Mouse (Mus musculus) MEL (cell line): ENCODE measurements around the gene Aff3. TPM values are rescaled to one million over a fixed set of nuclear protein-coding genes. Genes with fewer than 3 reads are reported as not detected.

Experiments used
- DNase-seq: peaks from one replicate; pipeline ENCODE4 v3.0.0; 2011; ENCODE audit warnings: low read depth, low spot score
- H3K27ac ChIP-seq: 2 replicates; pipeline ENCODE4 v1.5.1; 2012; ENCODE audit warnings: low read depth, mild to moderate bottlenecking, control low read depth, low read length, moderate library complexity; ENCODE audit not compliant: control insufficient read depth
- H3K27me3 ChIP-seq, 2 experiments: fragments of 150-350 bp in 1 of 2; sonication (generic) in 1 of 2; 2 replicates each; pipeline ENCODE4 v1.6.1; 2012; ENCODE audit warnings: low read length in 2 of 2, mild to moderate bottlenecking in 2 of 2, improper control_type of control experiment in 1 of 2, moderate library complexity in 1 of 2; ENCODE audit not compliant: insufficient read depth in 2 of 2, control insufficient read depth in 1 of 2
- H3K36me3 ChIP-seq, 2 experiments: 2 replicates each; pipeline ENCODE4 v1.6.1; 2012 to 2014; ENCODE audit warnings: low read length in 2 of 2, improper control_type of control experiment in 1 of 2, inconsistent platforms in 1 of 2, mild to moderate bottlenecking in 1 of 2; ENCODE audit not compliant: insufficient read depth in 2 of 2, control insufficient read depth in 1 of 2
- H3K4me1 ChIP-seq, 2 experiments: fragments of 150-350 bp in 1 of 2; sonication (generic) in 1 of 2; 2 replicates each; pipeline ENCODE4 v1.6.1; 2012; ENCODE audit warnings: low read length in 2 of 2, improper control_type of control experiment in 1 of 2, mild to moderate bottlenecking in 1 of 2; ENCODE audit not compliant: insufficient read depth in 2 of 2, control insufficient read depth in 1 of 2
- H3K4me3 ChIP-seq, 2 experiments: fragments of 150-350 bp in 1 of 2; sonication (generic) in 1 of 2; 2 replicates each; pipeline ENCODE4 v1.5.1; 2012; ENCODE audit warnings: low read depth in 2 of 2, low read length in 2 of 2, mild to moderate bottlenecking in 2 of 2, moderate library complexity in 2 of 2, control low read depth in 1 of 2, improper control_type of control experiment in 1 of 2; ENCODE audit not compliant: control insufficient read depth in 1 of 2, insufficient read depth in 1 of 2
- H3K79me2 ChIP-seq: 2 replicates; pipeline ENCODE4 v1.6.1; 2012; ENCODE audit warnings: mild to moderate bottlenecking, low read length, moderate library complexity; ENCODE audit not compliant: control insufficient read depth, poor library complexity, insufficient read depth
- H3K9ac ChIP-seq: 2 replicates; pipeline ENCODE4 v1.6.1; 2012; ENCODE audit warnings: low read depth, mild to moderate bottlenecking, control low read depth, low read length, moderate library complexity; ENCODE audit not compliant: control insufficient read depth, poor library complexity, severe bottlenecking
- H3K9me3 ChIP-seq: fragments of 150-350 bp; sonication (generic); replicated peaks from 2 replicates; pipeline ENCODE4 v1.6.1; 2012; ENCODE audit warnings: mild to moderate bottlenecking, low read length, improper control_type of control experiment, moderate library complexity; ENCODE audit not compliant: insufficient read depth
- BHLHE40 ChIP-seq: IDR thresholded peaks from 2 replicates; pipeline ENCODE4 v1.6.1; 2012; ENCODE audit warnings: low read depth, mild to moderate bottlenecking, inconsistent platforms, low read length, improper control_type of control experiment, borderline replicate concordance
- CHD1 ChIP-seq: IDR thresholded peaks from 2 replicates; pipeline ENCODE4 v1.6.1; 2012; ENCODE audit warnings: low read depth, mild to moderate bottlenecking, inconsistent platforms, low read length, improper control_type of control experiment
- CHD2 ChIP-seq: IDR thresholded peaks from 2 replicates; pipeline ENCODE4 v1.6.1; 2011; ENCODE audit warnings: low read length, improper control_type of control experiment
- ETS1 ChIP-seq: IDR thresholded peaks from 2 replicates; pipeline ENCODE4 v1.6.1; 2012; ENCODE audit warnings: low read depth, mild to moderate bottlenecking, inconsistent platforms, low read length, improper control_type of control experiment, moderate library complexity
- GABPA ChIP-seq: IDR thresholded peaks from 2 replicates; pipeline ENCODE4 v1.6.1; 2012; ENCODE audit warnings: low read depth, mild to moderate bottlenecking, inconsistent platforms, low read length, improper control_type of control experiment, moderate library complexity
- GATA1 ChIP-seq: IDR thresholded peaks from 2 replicates; pipeline ENCODE4 v1.6.1; 2011; ENCODE audit warnings: low read depth, low read length, improper control_type of control experiment
- HCFC1 ChIP-seq: IDR thresholded peaks from 2 replicates; pipeline ENCODE4 v1.6.1; 2012; ENCODE audit warnings: low read depth, mild to moderate bottlenecking, inconsistent platforms, low read length, improper control_type of control experiment, moderate library complexity
- JUND ChIP-seq: IDR thresholded peaks from 2 replicates; pipeline ENCODE4 v1.6.1; 2011; ENCODE audit warnings: low read depth, mild to moderate bottlenecking, improper control_type of control experiment, low read length
- KAT2A ChIP-seq: conservative IDR thresholded peaks from 2 replicates; pipeline ENCODE4 v1.6.1; 2012; ENCODE audit warnings: low read depth, low read length, improper control_type of control experiment, inconsistent platforms
- MAFK ChIP-seq: IDR thresholded peaks from 2 replicates; pipeline ENCODE4 v1.6.1; 2011; ENCODE audit warnings: low read depth, mild to moderate bottlenecking, low read length, improper control_type of control experiment, borderline replicate concordance
- MAX ChIP-seq: IDR thresholded peaks from 2 replicates; pipeline ENCODE4 v1.6.1; 2011; ENCODE audit warnings: low read length, improper control_type of control experiment
- MAZ ChIP-seq: IDR thresholded peaks from 2 replicates; pipeline ENCODE4 v1.6.1; 2012; ENCODE audit warnings: low read depth, mild to moderate bottlenecking, inconsistent platforms, low read length, improper control_type of control experiment
- MEF2A ChIP-seq: IDR thresholded peaks from 2 replicates; pipeline ENCODE4 v1.6.1; 2014; ENCODE audit warnings: low read depth, mild to moderate bottlenecking, inconsistent platforms, low read length, improper control_type of control experiment; ENCODE audit not compliant: poor library complexity, insufficient replicate concordance, severe bottlenecking; ENCODE audit errors: extremely low read depth
- MXI1 ChIP-seq: IDR thresholded peaks from 2 replicates; pipeline ENCODE4 v1.6.1; 2011; ENCODE audit warnings: mild to moderate bottlenecking, low read depth, low read length, improper control_type of control experiment
- MYB ChIP-seq: IDR thresholded peaks from 2 replicates; pipeline ENCODE4 v1.6.1; 2011; ENCODE audit warnings: mild to moderate bottlenecking, low read depth, low read length, improper control_type of control experiment
- MYC ChIP-seq: IDR thresholded peaks from 2 replicates; pipeline ENCODE4 v1.6.1; 2011; ENCODE audit warnings: low read depth, mild to moderate bottlenecking, low read length, improper control_type of control experiment, moderate library complexity
- NELFE ChIP-seq: IDR thresholded peaks from 2 replicates; pipeline ENCODE4 v1.6.1; 2011; ENCODE audit warnings: low read depth, low read length, improper control_type of control experiment
- NRF1 ChIP-seq: IDR thresholded peaks from 2 replicates; pipeline ENCODE4 v1.6.1; 2014; ENCODE audit warnings: low read depth, mild to moderate bottlenecking, inconsistent platforms, low read length, improper control_type of control experiment, moderate library complexity; ENCODE audit not compliant: poor library complexity, insufficient read depth, severe bottlenecking
- POLR2A ChIP-seq, 2 experiments: IDR thresholded peaks; 2 replicates each; pipeline ENCODE4 v1.6.1; 2011 to 2012; ENCODE audit warnings: low read length in 2 of 2, mild to moderate bottlenecking in 2 of 2, control low read depth in 1 of 2, improper control_type of control experiment in 1 of 2, low read depth in 1 of 2, moderate library complexity in 1 of 2; ENCODE audit not compliant: control insufficient read depth in 1 of 2, insufficient read depth in 1 of 2, poor library complexity in 1 of 2
- POLR2AphosphoS2 ChIP-seq: IDR thresholded peaks from 2 replicates; pipeline ENCODE4 v1.6.1; 2011; ENCODE audit warnings: low read length, improper control_type of control experiment
- POLR2AphosphoS5 ChIP-seq: IDR thresholded peaks from 2 replicates; pipeline ENCODE4 v1.6.1; 2012; ENCODE audit warnings: low read depth, borderline replicate concordance, mild to moderate bottlenecking, inconsistent platforms, low read length, moderate library complexity, mixed read lengths
- RAD21 ChIP-seq: IDR thresholded peaks from 2 replicates; pipeline ENCODE4 v1.6.1; 2011; ENCODE audit warnings: mild to moderate bottlenecking, low read depth, low read length, improper control_type of control experiment
- RCOR1 ChIP-seq: IDR thresholded peaks from 2 replicates; pipeline ENCODE4 v1.6.1; 2012; ENCODE audit warnings: low read depth, mild to moderate bottlenecking, inconsistent platforms, low read length, improper control_type of control experiment
- SIN3A ChIP-seq: IDR thresholded peaks from 2 replicates; pipeline ENCODE4 v1.6.1; 2012; ENCODE audit warnings: low read length, improper control_type of control experiment, inconsistent platforms
- TAL1 ChIP-seq: IDR thresholded peaks from 2 replicates; pipeline ENCODE4 v1.6.1; 2012; ENCODE audit warnings: mild to moderate bottlenecking, inconsistent platforms, low read length, moderate library complexity, mixed read lengths
- TBP ChIP-seq: IDR thresholded peaks from 2 replicates; pipeline ENCODE4 v1.8.0; 2011; ENCODE audit warnings: low read depth, low read length, improper control_type of control experiment
- TCF12 ChIP-seq: IDR thresholded peaks from 2 replicates; pipeline ENCODE4 v1.6.1; 2014; ENCODE audit warnings: low read depth, mild to moderate bottlenecking, inconsistent platforms, low read length, improper control_type of control experiment, moderate library complexity
- UBTF ChIP-seq: IDR thresholded peaks from 2 replicates; pipeline ENCODE4 v1.6.1; 2012; ENCODE audit warnings: low read depth, mild to moderate bottlenecking, inconsistent platforms, low read length, improper control_type of control experiment, moderate library complexity, borderline replicate concordance; ENCODE audit not compliant: insufficient read depth
- USF2 ChIP-seq, 2 experiments: IDR thresholded peaks; 2 replicates each; pipeline ENCODE4 v1.6.1; 2011 to 2012; ENCODE audit warnings: improper control_type of control experiment in 2 of 2, low read length in 2 of 2, borderline replicate concordance in 1 of 2, inconsistent platforms in 1 of 2, low read depth in 1 of 2, mild to moderate bottlenecking in 1 of 2; ENCODE audit not compliant: insufficient read depth in 1 of 2
- ZC3H11A ChIP-seq: IDR thresholded peaks from 2 replicates; pipeline ENCODE4 v1.6.1; 2012; ENCODE audit warnings: low read depth, mild to moderate bottlenecking, inconsistent platforms, low read length, improper control_type of control experiment
- ZKSCAN1 ChIP-seq: IDR thresholded peaks from 2 replicates; pipeline ENCODE4 v1.6.1; 2012; ENCODE audit warnings: low read depth, mild to moderate bottlenecking, inconsistent platforms, low read length, improper control_type of control experiment, moderate library complexity
- ZMIZ1 ChIP-seq: IDR thresholded peaks from 2 replicates; pipeline ENCODE4 v1.6.1; 2012; ENCODE audit warnings: low read depth, mild to moderate bottlenecking, inconsistent platforms, low read length, improper control_type of control experiment, moderate library complexity
- ZNF384 ChIP-seq: IDR thresholded peaks from 2 replicates; pipeline ENCODE4 v1.6.1; 2012; ENCODE audit warnings: low read depth, mild to moderate bottlenecking, inconsistent platforms, low read length, improper control_type of control experiment
- polyA plus RNA-seq, 2 experiments: library from polyadenylated mRNA; stranded (reverse) in 1 of 2; unstranded in 1 of 2; fragments of >175 nt in 1 of 2; fragments of >200 nt in 1 of 2; gene quantifications; 2 replicates each; pipeline versions ENCODE4 v1.2.1 to v1.2.4; 2012; ENCODE audit warnings: low replicate concordance in 2 of 2, low read depth in 1 of 2; ENCODE audit not compliant: insufficient read length in 2 of 2, insufficient read depth in 1 of 2, missing spikeins in 1 of 2
- total RNA-seq: library from RNA; depleted of rRNA; stranded (reverse); fragments of 300-350 nt; gene quantifications from 2 replicates; pipeline ENCODE4 v1.2.3, GENCODE M21; 2012

The Aff3 gene
- total and polyA plus RNA-seq, 3 experiments = 18.5 to 41.1 (median 25.4) TPM

DNA sequence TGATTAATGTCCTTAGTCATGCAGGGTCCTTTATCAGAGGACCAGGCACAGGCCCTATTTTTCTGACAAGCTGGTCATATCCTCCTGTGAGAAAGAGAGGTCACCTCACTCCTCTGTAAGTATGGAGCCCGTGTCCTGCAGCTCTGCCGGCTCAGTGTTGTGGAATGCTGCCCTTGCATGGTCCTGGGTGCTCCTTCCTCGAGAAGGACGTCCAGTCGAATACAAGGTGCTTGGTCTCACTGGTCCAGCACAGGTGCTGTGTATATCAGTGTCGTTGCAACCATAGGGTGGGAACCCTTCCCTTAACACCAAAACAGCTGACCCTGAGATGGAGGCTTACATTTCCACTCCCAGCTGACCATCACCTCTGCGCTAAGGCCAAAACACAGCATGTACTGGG is 280.7 kb downstream of the Aff3 start:
- Histone ChIP-seq H3K27ac (peak overlapping the region; percentile 68), H3K4me3 (no peak overlapping the region; a peak in 1 of 4 replicates), H3K4me1 (peaks cover 10 to 20% of the 10 kb centered on the region in 2 experiments), H3K9ac (no peak overlapping the region; the same call in 1 of the 2 replicates), H3K36me3 (peaks cover 0 to 11% of the 10 kb centered on the region in 2 experiments; a peak in 3 of 4 replicates), H3K9me3 (no peaks in the 10 kb centered on the region), H3K79me2 (no peaks in the 10 kb centered on the region), H3K27me3 (no peaks in the 10 kb centered on the region)
- DNase-seq = peak; percentile 9
- TF ChIP-seq JUND (no peak), ZC3H11A (no peak), POLR2AphosphoS2 (no peak), CHD1 (no peak), MAX (no peak), GABPA (no peak), TCF12 (no peak), ZKSCAN1 (no peak), BHLHE40 (no peak), MEF2A (no peak), USF2 (IDR thresholded peaks at IDR 0.05; ENCODE audit: borderline replicate concordance in 1 of 2, insufficient read depth in 1 of 2, low read depth in 1 of 2, low read length in 2 of 2) (no peak), TBP (no peak), KAT2A (no peak), RCOR1 (no peak), ZNF384 (no peak), NELFE (no peak), GATA1 (no peak), MAZ (no peak), MYB (no peak)

DNA sequence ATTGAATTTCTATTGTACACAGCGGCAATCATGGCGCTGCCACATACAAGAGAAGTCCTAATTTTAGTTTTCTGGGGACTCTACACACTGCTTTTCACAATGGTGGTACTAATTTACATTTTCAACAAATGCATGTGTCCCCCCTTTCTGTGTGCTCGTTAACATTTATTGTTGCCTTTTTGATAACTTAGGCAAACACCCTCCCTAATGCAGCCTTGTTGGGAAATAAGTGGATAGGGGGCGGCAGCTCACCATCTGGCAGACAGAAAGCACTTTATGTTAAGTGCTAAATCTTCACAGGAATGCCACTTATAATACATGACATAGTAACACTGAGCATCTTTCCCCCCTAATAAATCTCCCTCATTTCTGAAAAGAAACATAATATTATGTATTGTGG is 282.1 kb downstream of the Aff3 start:
- H3K27ac ChIP-seq = no peak overlapping the region
- no peaks in the 10 kb centered on the region for H3K9me3 ChIP-seq
- no peaks in the 10 kb centered on the region for H3K27me3 ChIP-seq
- TF ChIP-seq NELFE (no peak), MXI1 (no peak), POLR2AphosphoS5 (no peak), USF2 (IDR thresholded peaks at IDR 0.05; ENCODE audit: borderline replicate concordance in 1 of 2, insufficient read depth in 1 of 2, low read depth in 1 of 2, low read length in 2 of 2) (no peak), POLR2AphosphoS2 (no peak), TBP (no peak), CHD2 (no peak), HCFC1 (no peak), MYC (no peak), NRF1 (no peak), ETS1 (no peak), MAFK (no peak), BHLHE40 (no peak), RAD21 (no peak), TAL1 (no peak), ZMIZ1 (no peak), MAZ (no peak), UBTF (no peak), POLR2A (IDR thresholded peaks at IDR 0.05; ENCODE audit: control insufficient read depth in 1 of 2, insufficient read depth in 1 of 2, low read depth in 1 of 2, low read length in 2 of 2, poor library complexity in 1 of 2) (no peak), SIN3A (no peak)
- H3K79me2 ChIP-seq = no peaks in the 10 kb centered on the region
- no peak overlapping the region for H3K4me3 ChIP-seq
- no peak for DNase-seq
- H3K36me3 ChIP-seq = peaks cover 0 to 11% of the 10 kb centered on the region in 2 experiments; a peak in 3 of 4 replicates
- H3K4me1 ChIP-seq = peaks cover 10 to 20% of the 10 kb centered on the region in 2 experiments
- no peak overlapping the region for H3K9ac ChIP-seq
